Mouse (Mus musculus): ENCODE data around the gene Vps8. TPM values are rescaled to one million over a fixed set of nuclear protein-coding genes. Genes with fewer than 3 reads are reported as not detected.
A peak's percentile ranks its signal among the peaks of the same experiment; 100 is the strongest.

The Vps8 gene
- polyA plus RNA-seq, 1 experiment from 2014 or later: 28.8 TPM

GRCm38 (mm10) chr16:21538889-21539288 lies 116.0 kb downstream of the Vps8 start:
- Histone ChIP-seq H3K9ac (ENCODE audit: low read depth, low read length) (no peak overlapping the region), H3K4me2 (ENCODE audit: low read length) (no peak overlapping the region), H3K9me3 (replicated peaks; ENCODE audit: low read length) (no peaks in the 10 kb centered on the region), H3K36me3 (ENCODE audit: insufficient read depth, low read length) (no peaks in the 10 kb centered on the region; the same call in 1 of the 2 replicates), H3K27ac (peak overlapping the region; percentile 62; the same call in 1 of the 2 replicates), H3K4me3 (replicated peaks; ENCODE audit: low read depth, low read length) (no peak overlapping the region), H3K4me1 (replicated peaks; ENCODE audit: insufficient read depth, low read length) (no peaks in the 10 kb centered on the region), H3K27me3 (ENCODE audit: insufficient read depth, low read length) (no peaks in the 10 kb centered on the region)
- 54% methylated on average over 2 of the region's 2 CpGs for WGBS
- peak; percentile 66 for TF ChIP-seq CTCF (IDR thresholded peaks at IDR 0.05; ENCODE audit: low read depth)
- ATAC-seq (replicated peaks; ENCODE audit: low FRiP score, low read depth): no peak
- peak; percentile 38 for DNase-seq (ENCODE audit: low spot score)

DNA sequence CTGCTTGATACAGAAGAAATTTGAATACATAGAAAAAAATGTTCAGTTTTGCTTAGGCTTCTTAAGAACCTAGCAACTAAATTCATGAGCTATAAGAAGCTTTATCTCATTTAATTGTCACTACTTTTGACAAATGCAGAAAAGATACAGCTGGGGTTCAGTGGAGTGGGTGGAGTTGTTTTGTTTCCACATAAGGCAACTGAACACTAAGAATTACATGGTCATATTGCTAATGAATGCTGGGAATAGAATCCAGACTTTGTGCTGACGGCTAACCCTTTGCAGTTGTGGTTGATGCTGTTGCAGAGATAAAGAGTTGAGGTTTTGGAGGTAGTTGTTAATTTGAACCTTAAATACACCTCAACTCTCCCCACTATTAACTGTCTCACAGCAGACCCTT lies 119.6 kb downstream of the Vps8 start:
- no peaks in the 10 kb centered on the region for H3K4me1 ChIP-seq (replicated peaks; ENCODE audit: insufficient read depth, low read length)
- no peak for ATAC-seq (replicated peaks; ENCODE audit: low FRiP score, low read depth)
- no peaks in the 10 kb centered on the region for H3K27me3 ChIP-seq (ENCODE audit: insufficient read depth, low read length)
- H3K36me3 ChIP-seq (ENCODE audit: insufficient read depth, low read length): no peaks in the 10 kb centered on the region
- DNase-seq (ENCODE audit: low spot score): peak; percentile 20
- TF ChIP-seq CTCF (IDR thresholded peaks at IDR 0.05; ENCODE audit: low read depth): no peak
- no peak overlapping the region for H3K27ac ChIP-seq
- H3K4me3 ChIP-seq (replicated peaks; ENCODE audit: low read depth, low read length): no peak overlapping the region
- H3K4me2 ChIP-seq (ENCODE audit: low read length): no peak overlapping the region
- WGBS: 72% methylated on average over 1 of the region's 1 CpGs
- no peaks in the 10 kb centered on the region for H3K9me3 ChIP-seq (replicated peaks; ENCODE audit: low read length)
- H3K9ac ChIP-seq (ENCODE audit: low read depth, low read length): no peak overlapping the region

DNA sequence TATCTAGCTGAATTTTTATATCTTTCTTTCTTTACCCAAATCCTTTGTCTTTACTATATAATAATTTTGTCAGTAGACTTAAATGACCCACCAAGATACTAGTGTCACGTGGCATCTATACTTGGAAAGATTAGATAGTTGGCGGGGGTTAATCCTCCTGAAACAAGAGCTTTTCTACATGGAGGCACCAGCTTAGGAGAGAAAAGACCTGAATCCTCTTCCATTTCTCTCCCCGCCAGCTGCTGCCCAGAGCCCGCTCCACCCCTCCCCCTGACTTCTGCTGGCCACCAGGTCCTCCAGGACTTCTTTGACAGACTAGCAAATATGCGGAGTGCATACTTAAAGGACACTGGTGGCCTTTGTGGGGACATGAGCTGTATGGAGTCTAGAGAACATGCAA lies 124.5 kb downstream of the Vps8 start:
- no peak overlapping the region for H3K4me2 ChIP-seq (ENCODE audit: low read length)
- no peaks in the 10 kb centered on the region for H3K9me3 ChIP-seq (replicated peaks; ENCODE audit: low read length)
- no peak for DNase-seq (ENCODE audit: low spot score)
- H3K36me3 ChIP-seq (ENCODE audit: insufficient read depth, low read length): no peaks in the 10 kb centered on the region
- H3K27ac ChIP-seq: no peak overlapping the region
- no peak for ATAC-seq (replicated peaks; ENCODE audit: low FRiP score, low read depth)
- TF ChIP-seq CTCF (IDR thresholded peaks at IDR 0.05; ENCODE audit: low read depth): no peak
- H3K9ac ChIP-seq (ENCODE audit: low read depth, low read length): no peak overlapping the region
- H3K4me3 ChIP-seq (replicated peaks; ENCODE audit: low read depth, low read length): no peak overlapping the region
- H3K27me3 ChIP-seq (ENCODE audit: insufficient read depth, low read length): no peaks in the 10 kb centered on the region
- 87% methylated on average over 5 of the region's 5 CpGs for WGBS
- H3K4me1 ChIP-seq (replicated peaks; ENCODE audit: insufficient read depth, low read length): no peaks in the 10 kb centered on the region

DNA sequence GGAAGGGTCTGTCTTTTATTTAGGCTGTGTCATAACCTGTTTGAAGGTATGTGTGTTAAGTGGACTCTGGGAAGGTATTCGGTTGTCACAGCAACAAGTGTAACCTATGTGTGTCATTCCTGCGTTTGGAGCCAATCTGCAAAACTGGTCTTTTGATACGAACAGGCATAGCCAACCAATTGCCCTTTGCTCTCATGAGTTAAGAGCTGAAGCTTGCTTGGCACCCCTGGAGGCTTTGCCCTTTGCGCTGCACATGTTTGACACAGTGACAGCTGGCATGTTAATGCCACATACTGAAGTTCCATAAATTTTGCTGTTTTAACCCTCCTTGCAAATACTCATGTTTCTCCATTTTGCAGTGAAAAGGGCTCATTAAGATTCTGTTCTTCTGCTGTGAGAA lies 126.8 kb downstream of the Vps8 start:
- no peak for DNase-seq (ENCODE audit: low spot score)
- WGBS: 80% methylated on average over 4 of the region's 4 CpGs
- ATAC-seq (replicated peaks; ENCODE audit: low FRiP score, low read depth): no peak
- Histone ChIP-seq H3K9me3 (replicated peaks; ENCODE audit: low read length) (no peaks in the 10 kb centered on the region), H3K27ac (no peak overlapping the region), H3K4me3 (replicated peaks; ENCODE audit: low read depth, low read length) (no peak overlapping the region), H3K4me1 (replicated peaks; ENCODE audit: insufficient read depth, low read length) (no peaks in the 10 kb centered on the region), H3K27me3 (ENCODE audit: insufficient read depth, low read length) (no peaks in the 10 kb centered on the region), H3K36me3 (ENCODE audit: insufficient read depth, low read length) (no peaks in the 10 kb centered on the region), H3K4me2 (ENCODE audit: low read length) (no peak overlapping the region), H3K9ac (ENCODE audit: low read depth, low read length) (no peak overlapping the region)
- TF ChIP-seq CTCF (IDR thresholded peaks at IDR 0.05; ENCODE audit: low read depth): no peak

DNA sequence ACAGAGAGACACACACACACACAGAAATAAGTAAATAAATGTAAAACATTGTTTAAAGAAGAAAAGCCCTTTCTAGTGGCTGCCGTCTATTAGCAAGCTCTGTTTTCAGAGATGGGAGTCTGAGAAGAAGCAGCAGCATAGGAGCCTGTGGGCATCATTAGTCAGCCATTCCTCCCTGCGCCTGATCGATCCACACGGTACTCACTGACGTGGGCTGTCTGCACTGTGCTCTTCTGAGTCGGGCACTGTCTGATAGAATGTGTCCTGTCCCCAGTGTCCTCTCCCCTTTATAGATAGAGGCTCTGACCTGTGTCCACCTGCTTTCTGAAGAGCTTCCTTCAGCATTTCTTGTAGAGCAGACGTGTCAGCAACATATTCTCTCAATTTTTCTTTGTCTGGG lies 127.5 kb downstream of the Vps8 start:
- no peak for DNase-seq (ENCODE audit: low spot score)
- H3K4me2 ChIP-seq (ENCODE audit: low read length): no peak overlapping the region

DNA sequence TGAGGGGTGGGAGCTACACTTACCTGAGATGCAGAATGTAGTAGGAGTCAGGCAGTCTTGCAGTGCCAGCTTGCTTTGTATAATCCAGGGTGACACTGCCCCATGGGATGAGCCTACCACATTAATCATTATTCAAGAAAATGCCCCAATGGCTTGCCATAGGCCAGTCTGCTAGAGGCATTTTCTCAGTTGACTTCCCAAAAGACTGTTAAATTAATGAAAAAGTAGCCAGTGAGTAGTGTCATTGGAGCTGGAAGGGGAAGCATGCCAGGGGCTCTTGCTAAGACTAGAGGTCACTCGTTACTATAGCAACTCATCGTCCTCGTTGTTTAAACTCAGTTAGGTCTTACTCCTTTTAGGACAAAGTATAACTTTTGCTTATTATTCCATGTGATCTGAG lies 130.6 kb downstream of the Vps8 start:
- WGBS: 71% methylated on average over 3 of the region's 3 CpGs
- Histone ChIP-seq H3K4me3 (replicated peaks; ENCODE audit: low read depth, low read length) (no peak overlapping the region), H3K9ac (ENCODE audit: low read depth, low read length) (no peak overlapping the region), H3K9me3 (replicated peaks; ENCODE audit: low read length) (no peaks in the 10 kb centered on the region), H3K27me3 (ENCODE audit: insufficient read depth, low read length) (no peaks in the 10 kb centered on the region), H3K36me3 (ENCODE audit: insufficient read depth, low read length) (no peaks in the 10 kb centered on the region), H3K27ac (no peak overlapping the region), H3K4me1 (replicated peaks; ENCODE audit: insufficient read depth, low read length) (no peaks in the 10 kb centered on the region), H3K4me2 (ENCODE audit: low read length) (no peak overlapping the region)
- TF ChIP-seq CTCF (IDR thresholded peaks at IDR 0.05; ENCODE audit: low read depth): no peak
- DNase-seq (ENCODE audit: low spot score) (no peak), ATAC-seq (replicated peaks; ENCODE audit: low FRiP score, low read depth) (no peak)

More for the DNA sequence above, 127.5 kb downstream of the Vps8 start:
- H3K27me3 ChIP-seq (ENCODE audit: insufficient read depth, low read length): no peaks in the 10 kb centered on the region
- TF ChIP-seq CTCF (IDR thresholded peaks at IDR 0.05; ENCODE audit: low read depth): no peak
- H3K27ac ChIP-seq: no peak overlapping the region
- H3K4me1 ChIP-seq (replicated peaks; ENCODE audit: insufficient read depth, low read length): no peaks in the 10 kb centered on the region
- H3K9ac ChIP-seq (ENCODE audit: low read depth, low read length): no peak overlapping the region
- H3K36me3 ChIP-seq (ENCODE audit: insufficient read depth, low read length): no peaks in the 10 kb centered on the region
- H3K4me3 ChIP-seq (replicated peaks; ENCODE audit: low read depth, low read length): no peak overlapping the region
- no peaks in the 10 kb centered on the region for H3K9me3 ChIP-seq (replicated peaks; ENCODE audit: low read length)
- 76% methylated on average over 7 of the region's 7 CpGs for WGBS
- no peak for ATAC-seq (replicated peaks; ENCODE audit: low FRiP score, low read depth)

- 79% methylated on average over 3 of the region's 3 CpGs for WGBS
- Histone ChIP-seq H3K9me3 (replicated peaks; ENCODE audit: low read length) (no peaks in the 10 kb centered on the region), H3K4me3 (replicated peaks; ENCODE audit: low read depth, low read length) (no peak overlapping the region), H3K4me1 (replicated peaks; ENCODE audit: insufficient read depth, low read length) (no peaks in the 10 kb centered on the region), H3K36me3 (ENCODE audit: insufficient read depth, low read length) (no peaks in the 10 kb centered on the region), H3K27me3 (ENCODE audit: insufficient read depth, low read length) (no peaks in the 10 kb centered on the region), H3K4me2 (ENCODE audit: low read length) (no peak overlapping the region), H3K9ac (ENCODE audit: low read depth, low read length) (no peak overlapping the region), H3K27ac (no peak overlapping the region)
- DNase-seq (ENCODE audit: low spot score) (no peak), ATAC-seq (replicated peaks; ENCODE audit: low FRiP score, low read depth) (no peak)
- TF ChIP-seq CTCF (IDR thresholded peaks at IDR 0.05; ENCODE audit: low read depth): no peak
These were observed 139.8 kb downstream of the Vps8 start for GRCm38 (mm10) chr16:21562625-21563300.

All from kidney, postnatal 0 days (tissue).